Mouse (Mus musculus) E14TG2a.4 (cell line): ENCODE measurements around the gene Cd40.

Experiments used
- H3K27me3 ChIP-seq: 2 replicates; pipeline ENCODE4 v1.6.1; 2014; ENCODE audit warnings: low read length, control low read depth; ENCODE audit not compliant: insufficient read depth
- H3K36me3 ChIP-seq: 2 replicates; pipeline ENCODE4 v1.6.1; 2014; ENCODE audit warnings: low read length, control low read depth; ENCODE audit not compliant: insufficient read depth
- H3K4me1 ChIP-seq: replicated peaks from 2 replicates; pipeline ENCODE4 v1.6.1; 2014; ENCODE audit warnings: low read depth, low read length, control low read depth
- H3K4me3 ChIP-seq: replicated peaks from 2 replicates; pipeline ENCODE4 v1.5.1; 2014; ENCODE audit warnings: mild to moderate bottlenecking, low read length
- H3K9me3 ChIP-seq: 2 replicates; pipeline ENCODE4 v1.6.1; 2014; ENCODE audit warnings: low read length, control low read depth
- CTCF ChIP-seq: conservative IDR thresholded peaks from 2 replicates; pipeline ENCODE4 v1.5.1; 2014; ENCODE audit warnings: low read length
- NANOG ChIP-seq: IDR thresholded peaks from 2 replicates; pipeline ENCODE4 v1.6.1; 2014; ENCODE audit warnings: borderline replicate concordance, low read length, mixed read lengths
- POU5F1 ChIP-seq: IDR thresholded peaks from 2 replicates; pipeline ENCODE4 v1.6.1; 2014; ENCODE audit warnings: low read length, borderline replicate concordance

Cd40 gene

GRCm38 (mm10) chr2:165068806-165069205 lies 13.4 kb downstream of the Cd40 start:
- Histone ChIP-seq H3K27me3 (peaks cover 23% of the 10 kb centered on the region), H3K4me3 (no peak overlapping the region), H3K4me1 (peaks cover 43% of the 10 kb centered on the region), H3K36me3 (no peaks in the 10 kb centered on the region), H3K9me3 (no peaks in the 10 kb centered on the region)
- no peak for TF ChIP-seq NANOG
- TF ChIP-seq POU5F1: no peak
- no peak for TF ChIP-seq CTCF

GRCm38 (mm10) chr2:165070096-165070816 lies 14.8 kb downstream of the Cd40 start:
- H3K4me3 ChIP-seq: peak overlapping the region; percentile 57
- H3K36me3 ChIP-seq: no peaks in the 10 kb centered on the region
- TF ChIP-seq NANOG: no peak
- TF ChIP-seq CTCF: peak; percentile 61
- no peak for TF ChIP-seq POU5F1
- H3K27me3 ChIP-seq: peaks cover 22% of the 10 kb centered on the region
- no peaks in the 10 kb centered on the region for H3K9me3 ChIP-seq
- H3K4me1 ChIP-seq: peaks cover 54% of the 10 kb centered on the region

DNA sequence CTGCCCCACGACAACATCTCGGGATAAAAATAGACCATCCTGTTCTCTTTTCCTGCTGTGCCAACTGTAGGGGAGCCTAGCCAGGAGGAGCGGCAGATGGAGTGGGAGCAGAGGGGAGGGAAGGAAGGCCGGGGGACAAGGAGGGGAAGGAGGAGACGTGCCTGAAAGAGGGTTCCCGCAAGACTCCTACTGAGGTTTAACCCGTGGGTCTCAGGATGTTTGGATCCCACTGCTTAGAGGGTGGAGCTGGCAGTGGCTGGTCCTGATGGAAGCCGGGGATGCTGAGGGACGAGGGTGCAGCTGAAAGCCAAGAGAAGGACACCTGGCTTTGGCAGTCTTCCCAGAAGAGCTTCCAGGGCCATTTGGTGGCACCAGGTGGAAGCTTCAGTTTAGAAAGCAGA lies 18.0 kb downstream of the Cd40 start:
- H3K27me3 ChIP-seq: peaks cover 29% of the 10 kb centered on the region
- TF ChIP-seq NANOG (no peak), CTCF (no peak)

DNA sequence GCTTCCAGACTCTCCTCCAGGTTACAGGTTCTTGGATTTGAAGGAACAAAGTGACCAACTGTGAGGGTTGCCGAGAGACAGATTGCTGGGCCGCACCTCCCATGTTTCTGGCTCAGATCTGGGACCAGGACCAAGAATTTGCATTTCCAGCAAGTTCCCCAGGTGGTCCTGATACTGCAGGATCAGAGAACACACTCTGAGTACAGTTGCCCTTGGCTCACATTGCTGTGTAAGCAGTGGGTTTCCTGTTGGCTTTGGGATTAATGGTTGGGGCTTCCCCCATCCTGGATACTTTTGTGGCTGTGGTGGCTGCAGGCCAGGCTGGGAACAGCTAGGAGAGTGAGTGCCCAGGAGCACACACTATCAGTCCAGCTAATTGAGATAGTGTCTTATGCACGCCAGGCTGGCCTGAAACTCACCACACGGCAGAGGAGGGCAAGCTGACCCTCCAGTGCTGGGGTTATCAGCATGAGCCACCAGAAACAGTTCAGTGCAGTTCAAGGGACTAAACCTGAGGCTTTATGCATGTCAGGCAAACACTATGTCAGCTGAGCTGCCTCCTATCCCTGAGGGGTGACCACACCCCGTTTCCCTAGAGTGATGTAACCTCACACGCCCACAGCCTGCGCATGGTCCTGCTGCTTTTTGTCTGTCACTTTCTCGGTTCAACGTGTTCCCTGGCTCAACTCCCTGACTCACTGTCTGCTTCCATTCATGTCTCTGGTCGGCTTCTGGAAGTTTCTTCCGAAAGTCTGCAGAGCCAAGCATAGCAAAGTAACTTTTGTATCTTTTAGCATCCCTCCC lies 18.9 kb downstream of the Cd40 start:
- H3K4me3 ChIP-seq: no peak overlapping the region
- no peaks in the 10 kb centered on the region for H3K36me3 ChIP-seq
- H3K4me1 ChIP-seq: peaks cover 60% of the 10 kb centered on the region
- TF ChIP-seq NANOG: no peak
- no peak for TF ChIP-seq CTCF
- TF ChIP-seq POU5F1: no peak
- no peaks in the 10 kb centered on the region for H3K9me3 ChIP-seq
- H3K27me3 ChIP-seq: peaks cover 30% of the 10 kb centered on the region

More for the DNA sequence above, 18.0 kb downstream of the Cd40 start:
- Histone ChIP-seq H3K9me3 (no peaks in the 10 kb centered on the region), H3K4me3 (no peak overlapping the region), H3K36me3 (no peaks in the 10 kb centered on the region), H3K4me1 (peaks cover 62% of the 10 kb centered on the region)

DNA sequence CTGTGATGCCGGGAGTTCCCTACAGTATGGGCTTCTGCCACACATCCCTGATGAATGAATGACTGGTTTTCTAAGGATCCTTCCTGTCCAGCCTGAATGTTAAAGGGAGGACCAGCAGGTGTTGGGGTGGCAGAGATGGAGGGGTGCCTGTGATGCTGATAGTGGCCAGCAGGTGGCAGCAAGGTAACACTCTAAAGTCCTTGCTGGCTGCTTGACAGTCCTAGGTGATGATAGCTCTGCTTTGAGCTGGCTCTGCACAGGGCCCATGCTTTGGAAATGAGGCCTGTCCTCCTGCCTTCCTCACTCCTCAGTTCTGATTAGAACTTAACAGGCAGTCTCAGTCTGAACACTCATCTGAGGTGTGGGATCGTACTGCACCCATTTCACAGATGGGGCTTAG lies 19.5 kb downstream of the Cd40 start:
- Histone ChIP-seq H3K4me3 (no peak overlapping the region), H3K4me1 (peaks cover 57% of the 10 kb centered on the region), H3K9me3 (no peaks in the 10 kb centered on the region), H3K36me3 (no peaks in the 10 kb centered on the region), H3K27me3 (peaks cover 30% of the 10 kb centered on the region)
- TF ChIP-seq POU5F1: no peak
- TF ChIP-seq CTCF: peak; percentile 89

- Histone ChIP-seq H3K4me3 (no peak overlapping the region), H3K9me3 (no peaks in the 10 kb centered on the region), H3K4me1 (peaks cover 61% of the 10 kb centered on the region), H3K36me3 (no peaks in the 10 kb centered on the region), H3K27me3 (peaks cover 32% of the 10 kb centered on the region)
- TF ChIP-seq NANOG (no peak), CTCF (no peak), POU5F1 (no peak)
Measured at GRCm38 (mm10) chr2:165077055-165077454, 21.6 kb downstream of the Cd40 start.

DNA sequence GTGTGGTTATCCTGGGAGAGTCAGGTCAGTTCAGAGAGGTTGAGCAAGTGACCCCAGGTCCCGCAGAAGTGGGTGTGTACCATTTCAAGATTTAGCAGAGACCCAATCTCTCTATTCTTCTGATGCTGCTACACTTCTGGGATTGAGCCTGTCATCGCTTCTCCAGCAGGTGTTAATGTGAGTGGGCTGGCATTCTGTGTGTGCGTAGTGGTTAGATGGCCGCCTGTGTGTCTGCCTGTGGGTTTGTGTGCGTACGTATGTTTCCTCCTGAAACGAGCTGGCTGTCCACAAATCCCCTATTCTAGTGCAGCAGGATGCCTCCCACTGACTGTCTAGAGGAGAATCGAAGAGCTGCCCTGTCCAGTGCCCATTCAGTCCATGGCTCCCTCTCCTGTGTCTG lies 22.6 kb downstream of the Cd40 start:
- H3K4me1 ChIP-seq: peaks cover 61% of the 10 kb centered on the region
- TF ChIP-seq POU5F1 (no peak), NANOG (no peak), CTCF (no peak)
- H3K9me3 ChIP-seq: no peaks in the 10 kb centered on the region
- H3K36me3 ChIP-seq: no peaks in the 10 kb centered on the region
- H3K27me3 ChIP-seq: peaks cover 30% of the 10 kb centered on the region
- H3K4me3 ChIP-seq: no peak overlapping the region

DNA sequence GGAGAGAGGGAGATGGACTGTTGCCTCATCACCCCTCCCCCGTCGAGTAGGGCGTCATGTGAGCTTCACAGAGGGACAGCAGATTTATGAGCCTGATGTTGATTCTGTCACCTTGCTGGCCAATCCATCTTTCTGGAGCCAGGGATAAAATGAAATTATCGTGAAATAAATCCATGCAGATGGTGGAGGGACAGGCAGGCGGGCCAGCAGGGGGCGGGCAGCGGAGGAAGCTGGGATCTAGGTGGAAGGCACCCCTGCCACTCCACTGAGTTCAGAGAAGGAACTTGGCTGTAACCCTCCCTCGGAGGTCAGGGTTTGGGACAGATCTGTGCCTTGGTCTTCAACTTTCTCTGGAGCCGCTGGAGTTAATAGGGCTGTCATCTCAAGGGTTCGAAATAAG lies 23.2 kb downstream of the Cd40 start:
- H3K4me1 ChIP-seq: peaks cover 55% of the 10 kb centered on the region

More for the DNA sequence above, 23.2 kb downstream of the Cd40 start:
- no peaks in the 10 kb centered on the region for H3K9me3 ChIP-seq
- TF ChIP-seq POU5F1 (no peak), CTCF (no peak; the same call in 1 of the 2 replicates), NANOG (no peak)
- H3K36me3 ChIP-seq: no peaks in the 10 kb centered on the region
- H3K4me3 ChIP-seq: no peak overlapping the region
- H3K27me3 ChIP-seq: peaks cover 27% of the 10 kb centered on the region
